Comparison of ENCODE assay signal across 8 mouse cellular contexts in the genomic region with DNA sequence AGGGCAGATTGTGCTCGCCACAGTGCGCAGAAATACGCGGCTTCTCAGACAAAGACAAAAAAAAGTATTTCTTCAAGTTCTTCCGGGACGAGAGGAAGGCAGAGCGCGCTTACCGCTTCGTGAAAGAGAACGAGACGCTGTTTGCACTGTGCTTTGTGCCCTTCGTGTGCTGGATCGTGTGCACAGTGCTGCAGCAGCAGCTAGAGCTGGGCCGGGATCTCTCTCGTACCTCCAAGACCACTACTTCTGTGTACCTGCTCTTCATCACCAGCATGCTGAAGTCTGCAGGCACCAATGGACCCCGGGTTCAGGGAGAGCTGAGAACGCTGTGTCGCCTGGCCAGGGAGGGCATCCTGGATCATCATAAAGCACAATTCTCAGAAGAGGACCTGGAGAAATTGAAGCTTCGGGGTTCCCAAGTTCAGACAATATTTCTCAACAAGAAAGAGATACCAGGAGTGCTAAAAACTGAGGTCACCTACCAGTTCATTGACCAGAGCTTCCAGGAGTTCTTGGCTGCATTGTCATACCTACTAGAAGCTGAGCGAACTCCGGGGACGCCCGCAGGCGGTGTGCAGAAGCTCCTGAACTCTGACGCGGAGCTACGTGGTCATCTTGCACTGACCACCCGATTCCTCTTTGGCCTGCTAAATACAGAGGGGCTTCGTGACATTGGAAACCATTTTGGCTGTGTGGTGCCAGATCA. TPM values are rescaled to one million over a fixed set of nuclear protein-coding genes. Genes with fewer than 3 reads are reported as not detected.
DNase-seq lines count a peak whose midpoint lies in the region; ATAC-seq and TF ChIP-seq lines count a peak whose summit lies in the region.
"Had no signal": no experiment of that assay in that cellular context is flagged by ENCODE, and none has a peak within 500 bp of the region (broad histone marks: within the 10 kb centered on the region; RNA-seq: fewer than 3 reads in every experiment).

No protein-coding gene starts in this region.

- H3K4me2 ChIP-seq in lung, embryonic 14.5 days, result peak overlapping the region; percentile 61
- peak overlapping the region; percentile 93 for H3K4me2 ChIP-seq in forebrain, embryonic 14.5 days (ENCODE audit: low read length)
- H3K4me2 ChIP-seq in limb, embryonic 12.5 days, result peak overlapping the region; percentile 66

- H3K9me3 ChIP-seq in lung, embryonic 14.5 days (ENCODE audit: low read depth, low read length), result no peaks in the 10 kb centered on the region
- no peaks in the 10 kb centered on the region for H3K9me3 ChIP-seq in forebrain, embryonic 14.5 days (replicated peaks; ENCODE audit: control insufficient read depth, low read length)
- no peaks in the 10 kb centered on the region for H3K9me3 ChIP-seq in limb, embryonic 12.5 days

- WGBS in lung, embryonic 14.5 days, result 24% methylated on average over 30 of the region's 30 CpGs
- 20% methylated on average over 30 of the region's 30 CpGs for WGBS in forebrain, embryonic 14.5 days
- 24% methylated on average over 30 of the region's 30 CpGs for WGBS in limb, embryonic 12.5 days
- 20% methylated on average over 30 of the region's 30 CpGs for WGBS in olfactory bulb, adult 2 months

- H3K4me3 ChIP-seq in lung, embryonic 14.5 days (ENCODE audit: low read depth, low read length), result peak overlapping the region; percentile 32
- H3K4me3 ChIP-seq in forebrain, embryonic 14.5 days (ENCODE audit: low read depth, low read length), result peak overlapping the region; percentile 42
- peak overlapping the region; percentile 39 for H3K4me3 ChIP-seq in limb, embryonic 12.5 days (replicated peaks)
- peak overlapping the region; percentile 35 for H3K4me3 ChIP-seq in olfactory bulb, adult 2 months (ENCODE audit: insufficient read depth, low read depth, low read length)

- no peak for TF ChIP-seq POLR2A in olfactory bulb, adult 2 months (IDR thresholded peaks at IDR 0.05; ENCODE audit: insufficient read depth, low read depth, low read length)

- H3K4me1 ChIP-seq in lung, embryonic 14.5 days (ENCODE audit: insufficient read depth), result no peaks in the 10 kb centered on the region
- no peaks in the 10 kb centered on the region; the same call in 1 of the 2 replicates for H3K4me1 ChIP-seq in forebrain, embryonic 14.5 days (ENCODE audit: control insufficient read depth, insufficient read depth, low read length)
- peaks cover 14% of the 10 kb centered on the region for H3K4me1 ChIP-seq in limb, embryonic 12.5 days (replicated peaks)
- H3K4me1 ChIP-seq in olfactory bulb, adult 2 months (ENCODE audit: control insufficient read depth, insufficient read depth, low read length), result peaks cover 19% of the 10 kb centered on the region

- no peaks in the 10 kb centered on the region for H3K36me3 ChIP-seq in lung, embryonic 14.5 days (ENCODE audit: insufficient read depth)
- H3K36me3 ChIP-seq in forebrain, embryonic 14.5 days (ENCODE audit: control insufficient read depth, insufficient read depth, low read length), result no peaks in the 10 kb centered on the region
- H3K36me3 ChIP-seq in limb, embryonic 12.5 days, result no peaks in the 10 kb centered on the region

- H3K9ac ChIP-seq in lung, embryonic 14.5 days, result no peak overlapping the region
- peak overlapping the region; percentile 55 for H3K9ac ChIP-seq in forebrain, embryonic 14.5 days (ENCODE audit: low read length)
- no peak overlapping the region for H3K9ac ChIP-seq in limb, embryonic 12.5 days (replicated peaks)

- no peak for ATAC-seq in lung, embryonic 14.5 days (ENCODE audit: insufficient read depth)
- peak; percentile 40; the same call in 1 of the 2 replicates for ATAC-seq in forebrain, embryonic 14.5 days
- no peak for ATAC-seq in limb, embryonic 12.5 days (ENCODE audit: insufficient number of reproducible peaks, insufficient read depth, low FRiP score, low TSS enrichment, low read depth)
- no peak for ATAC-seq in monocyte, adult 5-6 weeks (replicated peaks; ENCODE audit: insufficient number of reproducible peaks, low FRiP score, low TSS enrichment, poor library complexity, severe bottlenecking)

- TF ChIP-seq CTCF in lung, embryonic 14.5 days (IDR thresholded peaks at IDR 0.05; ENCODE audit: low read depth), result no peak
- no peak for TF ChIP-seq CTCF in olfactory bulb, adult 2 months (IDR thresholded peaks at IDR 0.05; ENCODE audit: insufficient read depth, low read depth, low read length)

- peaks cover 55% of the 10 kb centered on the region for H3K27me3 ChIP-seq in lung, embryonic 14.5 days (ENCODE audit: insufficient read depth, low read length)
- H3K27me3 ChIP-seq in forebrain, embryonic 14.5 days (replicated peaks; ENCODE audit: control insufficient read depth, insufficient read depth, low read length), result peaks cover 47% of the 10 kb centered on the region
- H3K27me3 ChIP-seq in limb, embryonic 12.5 days, result peaks cover 75% of the 10 kb centered on the region

- no peak for DNase-seq in lung, embryonic 14.5 days
- no peak for DNase-seq in lung, postnatal 25 days (ENCODE audit: low spot score)
- no peak for DNase-seq in forebrain, embryonic 14.5 days (ENCODE audit: low spot score)
- DNase-seq in layer of hippocampus, postnatal 14 days (ENCODE audit: low spot score in 2 of 2), result no peak

- no peak overlapping the region for H3K27ac ChIP-seq in lung, embryonic 14.5 days (ENCODE audit: low read depth)
- H3K27ac ChIP-seq in forebrain, embryonic 14.5 days (ENCODE audit: low read depth, low read length), result no peak overlapping the region
- H3K27ac ChIP-seq in limb, embryonic 12.5 days, result no peak overlapping the region
- H3K27ac ChIP-seq in olfactory bulb, adult 2 months (ENCODE audit: insufficient read depth, low read depth, low read length), result no peak overlapping the region

RNA-seq across cellular contexts. Expression of gene Nlrp6, which starts 2.5 kb away (rescaled TPM):
- polyA plus RNA-seq in lung, embryonic 14.5 days (2014; fragmentation: Nextera tagmentation; extraction: Ambion mirVana), result 0.08 TPM in 1 of 2 replicates, not detected in the other
- 0.37 and 0.73 TPM in 2 replicates for polyA plus RNA-seq in forebrain, embryonic 14.5 days (2014; fragmentation: Nextera tagmentation; extraction: Ambion mirVana)
- not detected in 2 replicates for polyA plus RNA-seq in limb, embryonic 12.5 days (2016; fragmentation: Nextera tagmentation; extraction: Ambion mirVana)
- not detected in 2 replicates for polyA plus RNA-seq in olfactory bulb, adult 2 months (2012; ENCODE audit: insufficient read depth, insufficient read length, low replicate concordance, missing spikeins)
- 0.10 TPM in 1 of 3 replicates, not detected in the others for total RNA-seq in monocyte, adult 5-6 weeks (2017)
- under 1 TPM; 0.35 to 0.55 TPM for total RNA-seq in layer of hippocampus, postnatal 14 days (2021)
- total RNA-seq: gastrocnemius, adult 18-20 months had no signal

RNA-seq across cellular contexts. Expression of gene Pgghg, which starts 18.0 kb away (rescaled TPM):
- polyA plus RNA-seq in lung, embryonic 14.5 days (2014; fragmentation: Nextera tagmentation; extraction: Ambion mirVana), result 20.7 and 22.6 TPM in 2 replicates
- 8.8 TPM in 2 replicates for polyA plus RNA-seq in forebrain, embryonic 14.5 days (2014; fragmentation: Nextera tagmentation; extraction: Ambion mirVana)
- polyA plus RNA-seq in limb, embryonic 12.5 days (2016; fragmentation: Nextera tagmentation; extraction: Ambion mirVana), result 18.9 and 21.5 TPM in 2 replicates
- not detected in 2 replicates for polyA plus RNA-seq in olfactory bulb, adult 2 months (2012; ENCODE audit: insufficient read depth, insufficient read length, low replicate concordance, missing spikeins)
- 10.6 to 14.2 TPM (median 13.8 TPM) in 3 replicates for total RNA-seq in monocyte, adult 5-6 weeks (2017)
- 1 to 10 TPM; 4.1 to 5.1 TPM for total RNA-seq in layer of hippocampus, postnatal 14 days (2021)

RNA-seq across cellular contexts. Expression of gene Cox8b, which starts 23.0 kb away (rescaled TPM):
- 1.7 TPM in 1 of 2 replicates, not detected in the other for polyA plus RNA-seq in lung, embryonic 14.5 days (2014; fragmentation: Nextera tagmentation; extraction: Ambion mirVana)
- polyA plus RNA-seq in forebrain, embryonic 14.5 days (2014; fragmentation: Nextera tagmentation; extraction: Ambion mirVana), result not detected in 2 replicates
- 1.9 and 2.7 TPM in 2 replicates for polyA plus RNA-seq in limb, embryonic 12.5 days (2016; fragmentation: Nextera tagmentation; extraction: Ambion mirVana)
- polyA plus RNA-seq in olfactory bulb, adult 2 months (2012; ENCODE audit: insufficient read depth, insufficient read length, low replicate concordance, missing spikeins), result not detected in 2 replicates
- not detected in 3 replicates for total RNA-seq in monocyte, adult 5-6 weeks (2017)
- 1 to 10 TPM; 1.4 to 1.5 TPM for total RNA-seq in layer of hippocampus, postnatal 14 days (2021)

RNA-seq across cellular contexts. Expression of gene Ifitm5, which starts 26.9 kb away (rescaled TPM):
- polyA plus RNA-seq in lung, embryonic 14.5 days (2014; fragmentation: Nextera tagmentation; extraction: Ambion mirVana), result 1.0 and 1.3 TPM in 2 replicates
- not detected in 2 replicates for polyA plus RNA-seq in forebrain, embryonic 14.5 days (2014; fragmentation: Nextera tagmentation; extraction: Ambion mirVana)
- polyA plus RNA-seq in limb, embryonic 12.5 days (2016; fragmentation: Nextera tagmentation; extraction: Ambion mirVana), result 5.6 and 6.1 TPM in 2 replicates
- not detected in 2 replicates for polyA plus RNA-seq in olfactory bulb, adult 2 months (2012; ENCODE audit: insufficient read depth, insufficient read length, low replicate concordance, missing spikeins)
- 2.4 TPM in 1 of 3 replicates, not detected in the others for total RNA-seq in monocyte, adult 5-6 weeks (2017)
- not detected for total RNA-seq in layer of hippocampus, postnatal 14 days (2021)
- total RNA-seq: gastrocnemius, adult 18-20 months had no signal

RNA-seq across cellular contexts. Expression of gene Gm45717, which starts 32.5 kb away (rescaled TPM):
- not detected in 2 replicates for polyA plus RNA-seq in lung, embryonic 14.5 days (2014; fragmentation: Nextera tagmentation; extraction: Ambion mirVana)
- polyA plus RNA-seq in forebrain, embryonic 14.5 days (2014; fragmentation: Nextera tagmentation; extraction: Ambion mirVana), result not detected in 2 replicates
- polyA plus RNA-seq in limb, embryonic 12.5 days (2016; fragmentation: Nextera tagmentation; extraction: Ambion mirVana), result not detected in 2 replicates
- not detected in 2 replicates for polyA plus RNA-seq in olfactory bulb, adult 2 months (2012; ENCODE audit: insufficient read depth, insufficient read length, low replicate concordance, missing spikeins)
- not detected in 3 replicates for total RNA-seq in monocyte, adult 5-6 weeks (2017)
- not detected for total RNA-seq in layer of hippocampus, postnatal 14 days (2021)
- total RNA-seq: gastrocnemius, adult 18-20 months had no signal
